Mouse (Mus musculus) gonadal fat pad, adult 2 months (tissue): Measurements from ENCODE around the gene Lsamp. TPM values are rescaled to one million over a fixed set of nuclear protein-coding genes. Genes with fewer than 3 reads are reported as not detected.
"Not testable (repeated sequence)": the region's sequence is repeated elsewhere in the genome, so short reads cannot be mapped to it uniquely, and the experiment has no call there.

Source experiments
- DNase-seq: peaks from one replicate; pipeline ENCODE4 v3.0.0-alpha.2; 2012; ENCODE audit warnings: low read depth
- polyA plus RNA-seq: library from polyadenylated mRNA; depleted of rRNA; stranded (reverse); fragments of >200 nt; gene quantifications from 2 replicates; pipeline ENCODE4 v1.2.3, GENCODE M21; 2012

The Lsamp gene
- polyA plus RNA-seq, 1 experiment, result 0.22 TPM

DNA sequence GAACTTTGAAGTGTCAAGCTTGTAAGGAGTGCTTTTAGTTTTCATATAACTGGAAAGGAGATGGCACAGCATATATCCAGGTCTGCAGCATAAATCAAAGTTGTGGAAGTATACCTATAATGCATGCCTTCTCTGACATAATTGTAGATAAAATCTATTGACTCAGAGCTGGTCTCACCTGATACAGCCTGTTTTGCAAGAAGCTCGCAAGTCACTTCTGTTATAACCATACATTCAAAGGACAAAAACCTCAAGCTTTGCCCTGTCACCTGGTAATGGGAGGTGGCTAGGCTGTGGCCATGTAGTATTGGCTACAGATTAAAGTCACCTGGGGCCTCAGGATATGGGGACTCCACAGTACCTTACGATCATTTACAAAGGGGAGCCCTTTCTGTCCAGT is 507.4 kb downstream of the Lsamp start:
- DNase-seq, result no peak

DNA sequence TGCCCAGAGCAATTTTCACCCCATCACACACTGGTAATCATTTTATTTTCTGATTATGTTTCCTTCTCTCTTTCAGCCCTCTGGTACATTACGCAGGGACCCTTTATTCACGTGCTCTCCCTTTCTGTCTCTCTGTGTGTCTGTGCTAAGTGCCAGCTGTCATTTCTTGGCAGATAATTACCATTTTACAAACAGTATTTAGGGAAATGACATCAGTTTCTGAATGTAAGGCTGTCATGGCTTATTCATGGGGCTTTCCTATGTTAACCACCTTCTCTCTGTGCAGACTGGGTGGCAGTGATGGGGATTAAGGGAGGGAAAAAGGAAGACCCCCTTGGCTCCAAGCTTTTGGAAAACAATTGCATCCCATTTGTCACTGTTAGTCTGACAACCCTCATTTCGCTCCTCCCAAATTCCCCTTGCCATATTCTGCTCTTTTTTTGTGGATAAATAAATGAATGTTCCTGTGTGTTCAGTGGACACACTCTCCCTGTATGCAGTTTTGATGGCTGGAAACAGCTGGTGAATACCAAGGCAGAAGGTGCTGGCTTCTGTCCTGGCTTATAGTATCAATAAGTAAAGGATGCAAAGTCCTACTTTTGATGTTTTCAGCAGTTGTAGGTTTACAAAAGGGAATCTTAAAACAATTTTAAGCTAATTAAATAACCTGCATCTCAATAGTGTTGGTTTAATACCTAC is 520.2 kb downstream of the Lsamp start:
- no peak for DNase-seq

- no peak for DNase-seq
Measured at GRCm38 (mm10) chr16:40509146-40510030, 525.2 kb downstream of the Lsamp start.

DNA sequence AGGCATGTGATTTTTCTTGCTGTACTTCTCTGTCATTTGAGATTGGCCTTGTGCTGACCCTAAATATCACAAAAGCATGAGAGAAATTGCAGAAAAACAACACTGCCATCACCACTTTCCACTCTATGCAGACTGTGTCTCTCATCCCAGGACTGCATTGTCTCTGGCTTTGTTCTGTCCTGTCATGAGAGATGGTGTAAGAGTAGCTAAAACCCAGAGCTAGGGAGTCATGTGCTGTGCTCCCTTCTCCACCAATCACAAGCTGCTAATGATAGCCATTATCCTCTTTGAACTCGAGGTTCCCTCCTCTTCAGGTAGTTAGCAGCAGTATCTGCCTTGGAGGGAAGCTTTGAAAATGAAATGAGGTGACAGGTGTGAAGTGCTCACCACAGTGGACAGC is 552.6 kb downstream of the Lsamp start:
- no peak for DNase-seq

DNA sequence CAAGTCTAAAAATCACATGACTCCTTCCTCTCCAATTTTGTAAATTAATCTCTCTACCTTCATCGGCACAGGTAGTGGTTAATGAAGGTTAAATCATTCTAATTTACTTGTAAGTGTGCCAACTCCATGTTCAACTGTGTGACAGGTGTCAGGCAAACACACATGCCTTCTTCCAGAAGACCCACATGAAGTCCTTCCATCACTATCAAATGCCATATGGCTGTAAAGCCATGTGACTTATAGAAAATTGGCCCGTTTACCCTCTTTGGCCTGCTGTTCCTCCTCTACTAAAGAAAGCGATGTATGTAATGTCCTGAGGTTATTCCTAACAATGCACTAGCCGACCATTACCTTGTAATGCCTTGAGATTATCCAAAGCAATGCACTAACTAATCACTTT is 565.5 kb downstream of the Lsamp start:
- no peak for DNase-seq

- DNase-seq, result no peak
Measured at GRCm38 (mm10) chr16:40555608-40556007, 571.4 kb downstream of the Lsamp start.

- DNase-seq, result no peak
Measured at GRCm38 (mm10) chr16:40557680-40558249, 573.6 kb downstream of the Lsamp start.

- DNase-seq, result no peak
Measured at GRCm38 (mm10) chr16:40567431-40567941, 583.3 kb downstream of the Lsamp start.

- DNase-seq, result no peak
Measured at GRCm38 (mm10) chr16:40572085-40572745, 588.1 kb downstream of the Lsamp start.

DNA sequence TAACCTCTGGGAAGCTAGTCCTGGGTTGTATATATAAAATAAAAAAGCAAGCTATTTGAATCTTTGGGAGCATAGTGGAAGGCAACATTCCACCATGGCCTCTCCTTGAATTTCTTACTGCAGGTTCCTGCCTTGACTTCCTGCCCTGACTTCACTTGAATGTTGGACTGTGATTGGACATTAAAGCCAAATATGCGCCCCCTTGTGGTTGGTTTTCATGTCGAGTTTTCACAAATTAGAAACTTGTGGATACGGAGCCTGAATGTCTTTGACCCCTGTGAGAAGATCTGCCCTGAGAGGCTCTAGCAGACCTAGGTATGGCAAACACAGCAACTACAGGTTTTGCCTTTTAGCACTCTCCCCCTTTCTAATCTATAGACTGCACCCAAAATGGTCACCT is 597.9 kb downstream of the Lsamp start:
- DNase-seq, result no peak

GRCm38 (mm10) chr16:40593161-40593560 is 609.0 kb downstream of the Lsamp start:
- DNase-seq, result no peak

DNA sequence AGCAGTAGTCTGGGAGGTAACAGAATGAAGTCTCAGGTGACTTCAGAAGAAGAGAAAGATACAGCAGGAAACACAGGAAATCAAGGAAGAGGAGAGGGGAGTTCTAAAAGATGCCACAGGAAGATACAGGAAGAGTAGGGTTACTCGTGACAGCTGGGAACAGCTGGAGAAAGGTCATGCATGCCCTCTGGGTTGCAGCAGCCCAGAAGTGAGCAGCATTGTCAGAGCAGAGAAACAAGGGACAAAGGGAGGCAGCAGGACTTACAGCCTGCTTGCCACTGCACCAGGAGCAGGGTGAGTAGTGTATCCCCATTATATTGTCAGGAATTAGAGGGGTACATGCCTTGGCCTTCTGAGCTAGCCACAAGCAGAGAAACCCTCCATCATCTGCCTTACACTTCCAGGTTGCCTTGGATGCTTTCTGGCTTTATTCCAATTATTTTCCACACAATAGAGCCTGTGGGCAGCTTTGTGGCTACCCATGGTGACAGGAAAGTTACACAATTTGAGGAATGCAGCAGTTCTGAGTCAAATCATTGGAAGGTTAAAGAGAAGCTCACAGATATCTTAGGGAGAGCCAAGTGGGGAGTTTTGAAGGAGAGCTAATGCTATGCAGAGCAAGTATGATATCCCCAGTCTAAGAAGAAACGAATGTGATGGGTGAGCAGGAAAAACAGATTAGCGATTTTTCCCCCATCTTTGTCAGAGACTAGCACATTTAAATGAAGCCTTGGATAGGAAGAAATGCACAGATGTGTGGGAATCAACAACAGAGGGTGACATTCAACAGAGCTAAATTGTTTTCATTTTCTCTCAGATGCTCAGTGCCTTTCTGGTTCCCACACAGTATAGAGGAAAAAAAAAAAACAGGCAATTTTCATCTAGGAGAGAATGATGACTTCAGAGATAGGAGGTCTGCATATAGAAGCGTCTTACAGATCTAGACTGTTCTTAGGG is 617.5 kb downstream of the Lsamp start:
- DNase-seq, result no peak

GRCm38 (mm10) chr16:40607509-40607908 is 623.3 kb downstream of the Lsamp start:
- no peak for DNase-seq

DNA sequence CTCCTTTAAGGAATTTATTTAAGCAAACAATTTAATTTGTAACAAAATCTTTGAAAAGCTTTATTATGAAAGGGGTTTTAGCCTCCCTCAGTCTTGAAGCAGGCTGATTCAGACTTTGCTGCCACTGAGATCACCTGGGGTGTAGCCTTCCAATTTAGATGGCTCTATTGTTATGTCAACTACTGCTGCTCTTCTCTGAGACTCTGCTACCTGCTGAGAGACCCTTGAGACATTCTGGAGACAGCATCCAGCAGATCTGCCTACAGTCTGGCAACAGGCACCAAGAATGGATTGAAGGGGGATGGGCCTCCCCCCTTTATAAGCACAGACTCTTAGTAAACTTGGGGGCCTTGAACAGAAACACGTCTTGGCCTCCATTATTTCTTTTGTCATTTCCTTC is 632.5 kb downstream of the Lsamp start:
- not testable (repeated sequence) for DNase-seq

- DNase-seq, result not testable (repeated sequence)
Measured at GRCm38 (mm10) chr16:40621086-40621485, 636.9 kb downstream of the Lsamp start.

DNA sequence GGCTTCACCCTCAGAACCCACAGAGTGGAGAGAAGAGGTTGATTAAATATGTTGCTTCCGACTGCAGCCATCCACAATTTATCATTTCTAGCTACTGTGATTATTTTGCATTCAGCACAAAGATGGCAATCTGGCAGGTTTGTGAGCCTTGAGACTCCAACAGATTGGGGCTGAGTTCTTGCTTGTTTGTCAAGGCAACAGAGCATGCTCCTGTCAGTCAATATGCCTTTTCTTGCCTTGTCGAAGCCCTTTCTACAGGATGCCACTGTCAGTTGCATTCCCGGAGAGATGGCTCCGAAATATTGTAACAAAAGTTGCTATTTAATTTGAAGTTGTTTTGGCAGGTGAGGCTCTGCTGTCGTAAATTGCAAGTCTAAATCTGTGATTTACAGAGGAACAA is 643.0 kb downstream of the Lsamp start:
- DNase-seq, result no peak

- no peak for DNase-seq
Measured at GRCm38 (mm10) chr16:40639621-40640371, 655.6 kb downstream of the Lsamp start.

DNA sequence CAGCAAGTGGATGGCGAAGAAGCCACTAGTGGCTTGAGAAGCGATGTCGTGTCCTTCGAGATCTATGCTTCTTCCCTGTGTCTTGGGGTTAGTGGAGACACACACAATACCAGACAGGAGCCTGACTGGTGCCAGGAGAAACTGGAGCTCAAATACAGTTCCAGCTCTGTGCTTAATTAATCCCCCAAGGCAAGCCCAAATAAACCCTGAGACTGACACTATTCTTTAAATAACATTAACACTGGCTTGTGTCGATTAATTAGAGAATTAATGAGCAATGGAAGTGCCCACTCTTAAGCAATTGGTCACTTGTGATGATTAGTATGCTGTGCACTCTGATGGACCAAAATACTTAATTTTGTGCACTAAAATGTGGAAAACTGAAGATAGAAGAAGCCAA is 668.6 kb downstream of the Lsamp start:
- no peak for DNase-seq

DNA sequence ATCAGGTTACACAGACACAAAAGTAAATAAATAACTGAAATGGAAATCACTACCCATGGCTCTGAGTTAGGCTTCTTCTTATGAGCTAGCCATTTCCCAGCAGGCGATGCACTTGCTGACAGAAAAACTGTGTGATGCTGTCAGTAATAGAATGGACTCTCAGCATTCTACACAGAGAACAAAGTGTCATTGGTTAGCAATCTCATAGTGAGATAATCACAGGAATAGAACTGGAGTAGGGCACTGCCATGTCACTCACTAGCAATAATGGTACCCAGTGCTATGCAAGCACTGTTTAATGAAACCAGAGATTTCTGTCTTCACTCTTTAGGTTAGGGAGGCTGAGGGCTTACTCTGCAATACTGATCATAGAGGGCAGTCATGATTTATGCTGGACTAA is 669.3 kb downstream of the Lsamp start:
- no peak for DNase-seq

DNA sequence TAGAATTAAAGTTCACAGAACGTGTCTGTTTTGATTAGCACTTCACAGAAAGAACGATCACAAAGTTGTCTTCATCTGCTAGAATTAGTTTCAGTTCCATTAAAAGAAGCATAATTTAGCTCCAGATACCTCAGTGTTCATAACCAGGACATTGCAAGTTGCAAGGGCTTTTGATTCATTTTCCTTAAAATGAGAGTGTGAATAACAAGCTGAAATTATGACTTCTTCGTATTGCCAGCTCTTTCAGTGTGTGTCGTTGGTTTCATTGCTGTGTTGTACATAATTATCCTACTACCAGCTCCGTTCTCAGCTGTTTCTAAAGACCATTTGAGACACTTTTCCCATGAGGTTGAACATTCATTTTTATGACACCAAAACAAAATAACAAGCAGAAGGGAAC is 672.2 kb downstream of the Lsamp start:
- DNase-seq, result no peak
